Mouse (Mus musculus) olfactory bulb, adult 2 months (tissue): ENCODE data around the gene Nrxn3.

Experiments
- CTCF ChIP-seq: fragments of 200-500 bp; IDR thresholded peaks from 2 replicates; pipeline ENCODE4 v1.5.1; 2012; ENCODE audit warnings: low read depth, mild to moderate bottlenecking, low read length, moderate library complexity; ENCODE audit not compliant: insufficient read depth
- POLR2A ChIP-seq: fragments of 200-500 bp; IDR thresholded peaks from 2 replicates; pipeline ENCODE4 v1.6.1; 2012; ENCODE audit warnings: mild to moderate bottlenecking, low read depth, low read length, moderate library complexity; ENCODE audit not compliant: insufficient read depth

DNA sequence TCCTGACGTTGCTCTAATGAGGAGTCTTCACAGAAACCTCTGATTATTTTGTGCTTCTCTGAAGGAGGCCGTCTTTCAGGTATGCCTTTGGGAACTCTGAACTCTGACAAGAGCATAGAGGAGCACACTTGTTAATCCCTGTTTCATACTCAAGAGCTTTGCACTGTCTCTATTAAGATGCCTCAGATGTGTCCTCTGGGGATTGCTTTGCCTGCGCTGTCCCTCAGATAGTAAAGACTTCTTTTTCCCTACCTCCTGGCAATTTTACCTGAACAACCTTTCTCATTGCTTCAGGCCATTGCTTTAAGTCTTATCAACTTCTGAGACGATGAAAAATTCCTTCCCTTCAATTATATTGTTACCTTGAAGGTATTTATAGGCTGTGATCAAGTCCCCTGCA is 1272.7 kb downstream of the Nrxn3 start:
- TF ChIP-seq CTCF (no peak), POLR2A (no peak)
